Mouse (Mus musculus) adrenal gland, postnatal 4 days (tissue): ENCODE data around the gene Olfml1. TPM values are rescaled to one million over a fixed set of nuclear protein-coding genes. Genes with fewer than 3 reads are reported as not detected.

Experiments used
- DNase-seq, 2 experiments: peaks; one replicate each; pipeline ENCODE4 v3.0.0; 2021 to 2022; ENCODE audit warnings: low spot score in 2 of 2, mixed read lengths in 2 of 2
- total RNA-seq, 2 experiments: library from RNA; stranded (reverse); gene quantifications; 2 replicates each; pipeline ENCODE4 v1.2.3; 2021

The Olfml1 gene
- total RNA-seq, 2 experiments from 2014 or later, result 15.3 to 16.9 TPM

DNA sequence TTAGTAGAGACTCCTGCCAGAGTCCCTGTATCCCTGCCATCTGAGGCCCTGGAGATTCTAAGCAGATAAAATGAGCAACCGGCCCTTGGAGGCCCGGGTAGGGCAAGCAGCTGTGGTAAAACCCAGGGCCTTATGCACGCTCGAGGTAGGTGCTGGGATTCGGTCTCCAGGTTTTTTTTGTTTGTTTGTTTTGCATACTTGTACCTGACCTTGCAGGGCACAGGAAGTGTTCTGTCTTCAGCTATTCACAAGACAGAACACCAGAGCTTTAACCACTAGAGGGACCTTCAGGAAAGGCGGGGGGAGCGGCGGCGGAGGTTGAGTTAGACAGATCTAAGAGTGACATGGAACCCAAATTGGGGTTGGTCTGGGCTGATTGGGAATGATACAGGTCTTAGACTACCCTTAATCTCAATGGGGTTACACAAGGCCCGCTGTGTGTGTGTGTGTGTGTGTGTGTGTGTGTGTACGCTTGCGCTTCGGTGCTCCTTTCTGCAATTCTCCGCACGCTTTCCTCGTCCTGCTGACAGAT, 27.1 kb downstream of the Olfml1 start:
- peak; percentile 11 to 36 for DNase-seq

DNA sequence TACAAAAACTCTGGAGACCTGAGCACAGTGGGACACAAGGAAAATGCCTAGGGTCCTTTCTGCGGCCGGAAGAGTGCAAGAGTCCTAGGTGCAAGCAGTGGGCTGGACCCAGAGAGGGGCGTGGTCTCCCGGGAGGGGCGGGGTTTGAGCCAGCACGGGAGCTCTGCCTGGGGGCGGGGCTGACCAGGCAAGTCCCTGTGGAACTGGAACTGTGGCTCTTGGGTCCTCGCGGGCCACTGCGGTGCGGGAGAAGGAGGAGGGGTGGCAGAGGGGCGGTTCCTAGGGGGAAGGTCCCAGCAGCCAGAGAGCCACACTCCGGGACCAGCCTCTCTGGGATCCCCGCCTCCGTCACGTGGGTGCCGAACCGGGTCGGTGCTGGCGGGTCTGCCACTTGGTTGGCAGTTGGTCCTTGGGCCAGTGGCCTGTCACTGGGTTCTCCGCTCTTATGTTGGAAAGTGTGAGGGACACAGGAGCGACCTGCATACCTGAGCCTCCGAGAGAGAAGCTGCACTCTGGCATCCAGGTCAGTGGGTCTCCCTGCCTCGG, 27.7 kb downstream of the Olfml1 start, which contains the start of gene Ppfibp2:
Ppfibp2 (plus strand) TSS at position 351 of the 546 bp plus-strand sequence.
- DNase-seq, result peak; percentile 80 to 92

GRCm38 (mm10) chr7:107595426-107595825, 28.2 kb downstream of the Olfml1 start:
- DNase-seq, result no peak

- DNase-seq, result no peak
Measured at GRCm38 (mm10) chr7:107596753-107597152, 29.5 kb downstream of the Olfml1 start.

- no peak for DNase-seq
Measured at GRCm38 (mm10) chr7:107597956-107598355, 30.7 kb downstream of the Olfml1 start.

DNA sequence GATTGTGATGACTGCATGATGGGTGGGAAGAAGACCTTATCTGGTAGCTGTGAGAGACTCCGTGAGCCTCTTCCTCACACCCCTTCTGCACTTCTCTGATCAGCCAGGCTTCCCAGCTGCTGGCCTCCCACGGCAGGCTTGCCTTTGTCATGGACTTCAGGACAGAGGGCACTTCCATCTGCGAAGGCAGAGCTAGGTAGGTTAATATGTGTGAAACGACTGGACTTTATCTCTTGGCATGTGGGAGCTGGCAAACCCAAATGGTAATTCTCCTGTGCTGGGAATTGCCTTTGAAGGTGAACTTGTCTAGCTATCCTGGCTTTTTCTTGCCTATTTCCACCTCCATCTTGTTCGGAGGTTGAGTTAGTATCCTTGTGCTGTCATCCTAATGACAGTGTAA, 33.4 kb downstream of the Olfml1 start:
- DNase-seq, result no peak

- no peak for DNase-seq
Measured at GRCm38 (mm10) chr7:107602505-107602904, 35.3 kb downstream of the Olfml1 start.

DNA sequence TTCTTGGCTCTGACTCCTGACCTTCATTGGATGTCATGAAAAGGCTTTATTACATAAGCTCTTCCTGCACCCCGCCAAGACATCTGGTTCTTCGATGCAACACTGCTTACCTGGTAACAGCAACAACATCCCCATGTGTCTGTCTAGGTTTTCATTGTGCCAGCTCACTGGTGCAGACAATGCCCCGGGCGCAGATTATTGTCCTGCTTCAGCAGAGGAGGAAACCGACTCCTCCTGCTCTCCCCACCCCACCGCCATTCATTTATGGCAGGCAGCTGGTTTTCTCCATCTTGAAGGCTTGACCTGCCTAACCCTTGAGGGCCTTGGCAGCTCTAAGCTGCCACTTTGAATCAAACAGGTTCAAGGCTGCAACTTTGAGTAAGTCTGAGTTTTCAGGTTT, 35.7 kb downstream of the Olfml1 start:
- DNase-seq, result no peak

DNA sequence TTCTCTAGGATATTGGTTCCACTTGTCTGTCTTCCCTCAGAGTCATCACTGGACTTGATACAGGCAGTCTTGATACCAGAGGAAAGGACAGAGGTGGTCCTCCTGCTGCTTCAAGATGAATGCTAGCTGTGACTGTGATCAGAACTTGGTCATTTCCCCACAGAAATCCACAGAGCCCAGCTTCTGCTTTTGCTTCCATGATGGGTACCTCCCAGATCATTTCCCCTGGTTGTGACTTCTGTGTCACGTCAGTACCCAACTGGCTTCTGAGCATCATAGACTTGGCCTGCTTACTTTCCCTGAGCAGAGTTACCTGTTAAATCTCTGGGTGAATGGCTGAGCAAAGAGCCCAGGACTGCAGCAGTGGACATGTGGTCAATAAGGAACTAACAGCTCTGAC, 40.5 kb downstream of the Olfml1 start:
- DNase-seq, result no peak

DNA sequence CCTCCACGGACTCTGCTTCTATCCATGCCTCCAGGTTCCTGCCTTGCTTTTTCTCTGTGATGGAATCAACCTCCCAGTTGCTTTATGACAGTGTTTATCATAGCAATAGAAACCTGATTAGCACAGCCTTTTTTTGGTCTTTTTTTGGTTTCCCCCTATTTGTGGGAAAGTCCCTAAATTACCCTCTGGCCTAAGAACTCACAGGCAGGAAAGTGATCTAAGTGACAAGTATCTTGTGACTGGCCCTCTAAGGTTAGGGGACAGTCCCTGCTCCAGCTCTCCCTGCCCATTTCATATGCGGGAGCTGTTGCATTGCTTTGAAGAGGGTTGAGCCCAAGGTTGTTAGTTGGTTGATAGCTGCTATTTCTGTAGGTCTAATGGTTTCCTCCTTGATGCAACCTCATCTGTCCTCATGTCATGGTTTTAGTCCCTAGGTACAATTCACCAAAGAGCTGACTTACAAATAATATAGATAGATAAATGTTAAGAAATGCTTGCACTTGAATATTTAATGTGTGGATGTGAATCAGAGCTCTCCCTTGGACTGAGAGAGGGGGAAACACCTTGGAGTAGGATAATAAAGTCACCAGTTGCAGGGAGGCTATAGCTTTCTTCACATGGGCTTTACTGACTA, 42.5 kb downstream of the Olfml1 start:
- DNase-seq, result no peak

- DNase-seq, result no peak
Measured at GRCm38 (mm10) chr7:107610880-107611279, 43.6 kb downstream of the Olfml1 start.

- no peak for DNase-seq
Measured at GRCm38 (mm10) chr7:107618028-107618992, 51.1 kb downstream of the Olfml1 start.

- no peak for DNase-seq
Measured at GRCm38 (mm10) chr7:107619225-107619624, 52.0 kb downstream of the Olfml1 start.

- no peak for DNase-seq
Measured at GRCm38 (mm10) chr7:107620137-107620536, 52.9 kb downstream of the Olfml1 start.

- DNase-seq, result no peak
Measured at GRCm38 (mm10) chr7:107624432-107624831, 57.2 kb downstream of the Olfml1 start.

DNA sequence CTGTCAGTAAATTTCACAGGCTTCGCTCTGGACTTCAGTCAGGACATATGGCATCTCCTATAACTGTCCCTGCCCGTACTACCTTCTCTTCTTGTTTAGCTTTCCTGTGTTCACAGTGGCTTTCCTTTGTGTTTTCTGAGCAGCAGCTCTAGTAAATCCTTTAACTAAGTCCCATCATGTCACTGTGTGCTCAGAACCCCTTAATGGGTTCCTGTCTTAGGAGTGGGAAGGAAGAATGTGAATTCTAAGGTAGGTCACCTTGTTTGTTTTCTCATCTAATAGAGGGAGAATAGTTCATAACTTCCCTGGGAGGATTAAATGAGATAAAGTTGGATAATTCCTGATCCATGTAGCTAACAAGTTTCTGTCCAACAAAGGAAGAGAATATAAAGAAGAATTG, 57.8 kb downstream of the Olfml1 start, which contains the start of gene 5330417H12Rik:
5330417H12Rik (minus strand) TSS at position 101 of the 400 bp plus-strand sequence.
- DNase-seq, result no peak

GRCm38 (mm10) chr7:107625781-107626180, 58.5 kb downstream of the Olfml1 start:
- DNase-seq, result no peak

GRCm38 (mm10) chr7:107628383-107628782, 61.1 kb downstream of the Olfml1 start:
- no peak for DNase-seq

- no peak for DNase-seq
Measured at GRCm38 (mm10) chr7:107633201-107633600, 66.0 kb downstream of the Olfml1 start.

- no peak for DNase-seq
Measured at GRCm38 (mm10) chr7:107637398-107637797, 70.2 kb downstream of the Olfml1 start.

GRCm38 (mm10) chr7:107638026-107638425, 70.8 kb downstream of the Olfml1 start:
- no peak for DNase-seq
